Mouse (Mus musculus): Measurements from ENCODE around the gene Slc16a14. TPM values are rescaled to one million over a fixed set of nuclear protein-coding genes. Genes with fewer than 3 reads are reported as not detected.

The Slc16a14 gene
- polyA plus RNA-seq, 1 experiment from 2014 or later: 15.3 TPM

DNA sequence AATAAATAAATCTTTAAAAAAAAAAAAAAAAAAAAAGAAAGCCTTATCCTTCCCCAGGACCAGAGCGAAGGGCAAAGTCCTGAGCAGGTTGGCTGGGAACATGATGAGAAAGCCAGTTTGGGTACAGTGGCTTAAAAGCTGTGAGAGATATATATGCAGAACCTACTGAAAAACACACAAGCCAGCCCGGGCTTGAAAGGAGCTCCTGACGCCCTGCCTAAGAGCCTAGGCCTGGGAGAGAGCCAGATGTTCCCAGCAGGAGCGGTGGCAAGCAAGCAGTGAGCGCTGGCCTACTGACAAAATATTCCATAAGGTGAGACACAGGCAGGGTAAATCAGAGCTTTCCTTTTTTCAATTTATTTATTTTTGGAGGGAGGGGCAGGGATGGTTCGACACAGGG, 68.7 kb downstream of the Slc16a14 start:
- no peak overlapping the region for H3K4me3 ChIP-seq (ENCODE audit: low read depth, low read length)
- no peak overlapping the region for H3K9ac ChIP-seq (replicated peaks; ENCODE audit: low read depth, low read length)
- WGBS: 88% methylated on average over 6 of the region's 6 CpGs
- no peak overlapping the region for H3K4me2 ChIP-seq (ENCODE audit: low read depth, low read length)
- H3K4me1 ChIP-seq (ENCODE audit: control insufficient read depth, insufficient read depth, low read length): no peaks in the 10 kb centered on the region
- no peaks in the 10 kb centered on the region for H3K27me3 ChIP-seq (ENCODE audit: control insufficient read depth, insufficient read depth, low read length)
- H3K27ac ChIP-seq (ENCODE audit: low read depth, low read length): no peak overlapping the region
- H3K9me3 ChIP-seq (ENCODE audit: control insufficient read depth, low read length): no peaks in the 10 kb centered on the region
- no peak for ATAC-seq (ENCODE audit: low read depth)
- no peaks in the 10 kb centered on the region for H3K36me3 ChIP-seq (ENCODE audit: control insufficient read depth, insufficient read depth, low read length)

DNA sequence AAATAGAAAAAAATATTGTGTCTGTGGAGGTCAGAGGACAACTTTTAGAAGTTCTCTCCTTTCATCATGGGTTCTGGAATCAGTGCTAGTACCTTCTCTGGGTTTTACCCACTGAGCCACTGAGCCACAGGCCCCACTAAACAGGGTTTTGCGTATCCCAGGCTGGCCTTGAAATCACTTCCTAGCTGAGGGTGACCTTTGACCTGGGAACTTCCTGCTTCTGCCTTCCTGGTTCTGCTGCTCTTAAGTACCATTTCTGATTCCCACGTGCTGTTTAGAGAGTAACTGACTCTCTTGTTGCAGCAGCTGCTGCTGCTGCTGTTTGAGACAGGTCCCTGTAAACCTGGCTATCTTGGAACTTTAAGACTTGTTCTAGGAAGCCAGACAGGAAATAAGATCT, 70.3 kb downstream of the Slc16a14 start:
- Histone ChIP-seq H3K27ac (ENCODE audit: low read depth, low read length) (no peak overlapping the region), H3K27me3 (ENCODE audit: control insufficient read depth, insufficient read depth, low read length) (no peaks in the 10 kb centered on the region), H3K9me3 (ENCODE audit: control insufficient read depth, low read length) (no peaks in the 10 kb centered on the region), H3K9ac (replicated peaks; ENCODE audit: low read depth, low read length) (no peak overlapping the region), H3K4me1 (ENCODE audit: control insufficient read depth, insufficient read depth, low read length) (no peaks in the 10 kb centered on the region), H3K4me3 (ENCODE audit: low read depth, low read length) (no peak overlapping the region), H3K36me3 (ENCODE audit: control insufficient read depth, insufficient read depth, low read length) (no peaks in the 10 kb centered on the region), H3K4me2 (ENCODE audit: low read depth, low read length) (no peak overlapping the region)
- no peak for ATAC-seq (ENCODE audit: low read depth)
- 69% methylated on average over 2 of the region's 2 CpGs for WGBS

DNA sequence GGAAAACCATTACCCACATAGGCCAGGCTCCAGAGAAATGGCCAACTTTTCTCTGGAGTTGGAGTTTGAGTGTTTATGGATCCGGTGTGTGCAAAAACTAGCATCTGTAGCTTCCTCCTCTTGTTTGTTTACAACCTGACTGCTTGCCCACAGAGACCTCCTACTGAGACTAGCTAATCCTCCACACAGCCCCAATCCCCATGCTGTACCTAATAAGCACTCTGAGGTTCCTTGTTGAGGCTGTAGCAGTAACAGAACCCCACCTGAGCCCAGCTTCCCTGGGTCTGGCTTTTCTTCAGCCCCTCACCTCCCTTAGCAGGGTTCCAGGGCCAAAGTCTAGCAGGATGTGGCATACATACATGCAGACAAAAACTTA, 73.7 kb downstream of the Slc16a14 start:
- Histone ChIP-seq H3K9ac (replicated peaks; ENCODE audit: low read depth, low read length) (no peak overlapping the region), H3K36me3 (ENCODE audit: control insufficient read depth, insufficient read depth, low read length) (no peaks in the 10 kb centered on the region), H3K9me3 (ENCODE audit: control insufficient read depth, low read length) (no peaks in the 10 kb centered on the region), H3K4me1 (ENCODE audit: control insufficient read depth, insufficient read depth, low read length) (no peaks in the 10 kb centered on the region), H3K4me2 (ENCODE audit: low read depth, low read length) (no peak overlapping the region), H3K4me3 (ENCODE audit: low read depth, low read length) (no peak overlapping the region), H3K27ac (ENCODE audit: low read depth, low read length) (no peak overlapping the region), H3K27me3 (ENCODE audit: control insufficient read depth, insufficient read depth, low read length) (no peaks in the 10 kb centered on the region)
- no peak for ATAC-seq (ENCODE audit: low read depth)
- 73% methylated on average over 1 of the region's 1 CpGs for WGBS

DNA sequence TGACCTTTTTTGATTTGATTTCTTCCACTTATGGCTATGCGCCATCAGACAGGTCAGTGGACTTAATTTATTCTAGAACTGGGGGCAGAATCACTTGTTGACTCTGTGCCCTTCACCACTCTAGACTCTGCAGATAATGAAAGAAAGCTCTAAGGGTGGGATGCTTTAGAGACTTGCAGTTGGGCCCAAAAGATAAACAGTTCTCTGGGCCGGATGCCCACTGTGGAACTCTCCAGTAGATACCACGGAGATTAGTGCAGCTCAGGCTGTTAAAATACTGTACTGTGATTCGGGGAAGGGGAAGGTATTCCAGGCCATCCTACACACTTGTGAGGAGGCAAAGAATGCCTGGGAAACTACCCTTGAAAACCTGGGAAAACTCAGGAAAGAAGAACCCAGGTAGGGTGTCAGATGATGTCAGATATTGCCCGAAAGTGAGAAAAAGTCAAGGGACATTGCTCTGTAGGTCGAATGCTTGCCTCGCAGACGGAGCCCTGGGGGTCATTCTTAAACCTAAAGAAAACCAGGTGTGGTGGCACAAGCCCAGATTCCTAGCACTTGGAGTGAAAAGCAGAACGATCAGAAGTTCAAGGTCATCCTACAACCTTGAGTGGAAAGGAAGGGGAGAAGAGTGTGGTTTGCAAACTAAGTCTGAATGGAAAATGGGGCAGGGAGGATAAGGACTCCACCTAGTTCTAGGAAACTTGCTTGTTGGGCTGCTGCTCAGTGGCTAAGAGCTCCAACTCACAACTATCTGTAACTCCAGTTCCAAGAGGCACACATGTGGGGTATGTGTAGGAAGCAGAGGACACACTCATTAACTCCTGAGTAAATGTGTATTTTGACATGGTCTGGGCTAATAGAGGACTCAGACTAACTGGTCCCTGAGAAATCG, 74.3 kb downstream of the Slc16a14 start:
- Histone ChIP-seq H3K4me3 (ENCODE audit: low read depth, low read length) (no peak overlapping the region), H3K4me2 (ENCODE audit: low read depth, low read length) (no peak overlapping the region), H3K27ac (ENCODE audit: low read depth, low read length) (no peak overlapping the region), H3K4me1 (ENCODE audit: control insufficient read depth, insufficient read depth, low read length) (no peaks in the 10 kb centered on the region), H3K36me3 (ENCODE audit: control insufficient read depth, insufficient read depth, low read length) (no peaks in the 10 kb centered on the region), H3K9ac (replicated peaks; ENCODE audit: low read depth, low read length) (no peak overlapping the region), H3K9me3 (ENCODE audit: control insufficient read depth, low read length) (no peaks in the 10 kb centered on the region), H3K27me3 (ENCODE audit: control insufficient read depth, insufficient read depth, low read length) (no peaks in the 10 kb centered on the region)
- 86% methylated on average over 10 of the region's 10 CpGs for WGBS
- no peak for ATAC-seq (ENCODE audit: low read depth)

DNA sequence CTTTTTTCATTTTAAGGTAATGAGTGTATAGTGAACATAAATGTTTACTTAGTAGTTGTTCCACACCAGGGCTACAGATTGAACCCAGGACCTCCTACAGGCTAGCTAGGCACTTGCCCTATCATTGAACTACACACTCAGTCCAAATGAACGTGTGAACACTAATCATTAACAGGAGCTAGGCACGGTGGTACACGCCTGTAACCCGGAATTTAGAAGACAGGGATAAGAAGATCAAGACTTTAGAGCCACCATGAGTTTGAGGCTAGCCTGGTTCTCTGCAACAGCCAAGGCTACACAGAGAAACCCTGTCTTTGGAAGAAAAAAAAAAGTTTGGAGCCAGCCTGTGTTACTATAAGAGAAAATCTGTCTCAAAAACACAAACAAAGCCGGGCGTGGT, 75.3 kb downstream of the Slc16a14 start:
- H3K4me2 ChIP-seq (ENCODE audit: low read depth, low read length): no peak overlapping the region
- no peak overlapping the region for H3K9ac ChIP-seq (replicated peaks; ENCODE audit: low read depth, low read length)
- no peaks in the 10 kb centered on the region for H3K9me3 ChIP-seq (ENCODE audit: control insufficient read depth, low read length)
- no peaks in the 10 kb centered on the region for H3K36me3 ChIP-seq (ENCODE audit: control insufficient read depth, insufficient read depth, low read length)
- H3K27ac ChIP-seq (ENCODE audit: low read depth, low read length): no peak overlapping the region
- no peak overlapping the region for H3K4me3 ChIP-seq (ENCODE audit: low read depth, low read length)
- H3K27me3 ChIP-seq (ENCODE audit: control insufficient read depth, insufficient read depth, low read length): no peaks in the 10 kb centered on the region
- WGBS: 94% methylated on average over 6 of the region's 6 CpGs
- H3K4me1 ChIP-seq (ENCODE audit: control insufficient read depth, insufficient read depth, low read length): no peaks in the 10 kb centered on the region
- ATAC-seq (ENCODE audit: low read depth): no peak

Other genes starting within 250 kb of the Slc16a14 start
- gene Dner, start 238.9 kb downstream of the Slc16a14 start, polyA plus RNA-seq (2014; fragmentation: Nextera tagmentation; extraction: Ambion mirVana): 342 and 360 TPM in 2 replicates
- gene Fbxo36, start 95.3 kb downstream of the Slc16a14 start, polyA plus RNA-seq (2014; fragmentation: Nextera tagmentation; extraction: Ambion mirVana): 3.8 and 4.9 TPM in 2 replicates
- 67.4 and 70.8 TPM in 2 replicates for gene Trip12, start 94.6 kb downstream of the Slc16a14 start, polyA plus RNA-seq (2014; fragmentation: Nextera tagmentation; extraction: Ambion mirVana)
- gene Gm10553, start 165.0 kb upstream of the Slc16a14 start, polyA plus RNA-seq (2014; fragmentation: Nextera tagmentation; extraction: Ambion mirVana): not detected in 2 replicates
- gene A530032D15Rik, start 174.7 kb upstream of the Slc16a14 start, polyA plus RNA-seq (2014; fragmentation: Nextera tagmentation; extraction: Ambion mirVana): not detected in 2 replicates